29 mouse cellular contexts compared by ENCODE assay signal in the genomic region with DNA sequence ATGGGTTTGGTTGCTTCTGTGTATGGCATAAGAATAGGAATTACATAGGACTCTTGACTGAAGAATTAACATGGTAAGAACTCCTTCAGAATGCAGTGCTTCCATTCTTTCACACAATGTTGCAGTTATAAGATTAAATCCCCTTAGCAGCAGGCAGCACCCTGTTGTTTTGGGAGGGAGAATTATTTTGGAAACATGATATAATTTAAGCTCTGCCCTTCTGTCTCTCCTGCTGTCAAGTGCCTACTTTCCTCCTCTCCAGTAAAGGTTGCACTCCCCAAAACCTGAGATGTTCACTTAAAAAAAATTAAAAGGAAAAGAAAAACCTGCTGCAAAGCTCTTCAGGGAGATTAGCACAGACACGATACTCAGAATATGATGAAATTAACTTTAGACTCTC.
"Had no signal": no experiment of that assay in that cellular context is flagged by ENCODE, and none has a peak within 500 bp of the region (broad histone marks: within the 10 kb centered on the region; RNA-seq: fewer than 3 reads in every experiment).

No protein-coding gene starts in this region.

- H3K4me2 ChIP-seq: embryonic facial prominence, embryonic 12.5 days; embryonic facial prominence, embryonic 13.5 days; embryonic facial prominence, embryonic 15.5 days; forebrain, embryonic 12.5 days; forebrain, embryonic 13.5 days; forebrain, embryonic 15.5 days had no signal

- DNase-seq: cerebellum, adult 8-10 months; cerebellum, adult 9-10 months; cerebellum, adult 9-11 months; cerebellum, postnatal 10 days; cerebellum, postnatal 14 days; cerebellum, postnatal 25 days; cerebellum, postnatal 36 days; embryo, embryonic 11 days; forebrain, postnatal 0 days; gastrocnemius, adult 2 months; gastrocnemius, postnatal 10 days; gastrocnemius, postnatal 14 days; gastrocnemius, postnatal 25 days; gastrocnemius, postnatal 36 days; heart, adult 11 months; heart, adult 18-20 months; heart, adult 2 months had no signal

- H3K27ac ChIP-seq: embryonic facial prominence, embryonic 10.5 days; embryonic facial prominence, embryonic 12.5 days; embryonic facial prominence, embryonic 13.5 days; embryonic facial prominence, embryonic 15.5 days; forebrain, embryonic 10.5 days; forebrain, embryonic 12.5 days; forebrain, embryonic 13.5 days; forebrain, embryonic 15.5 days; gastrocnemius, adult 2 months; heart, adult 2 months; heart, embryonic 10.5 days had no signal

- H3K9me3 ChIP-seq: embryonic facial prominence, embryonic 10.5 days; embryonic facial prominence, embryonic 12.5 days; embryonic facial prominence, embryonic 13.5 days; embryonic facial prominence, embryonic 15.5 days; forebrain, embryonic 10.5 days; forebrain, embryonic 12.5 days; forebrain, embryonic 13.5 days; forebrain, embryonic 15.5 days; heart, embryonic 10.5 days had no signal

- H3K4me1 ChIP-seq: embryonic facial prominence, embryonic 10.5 days; embryonic facial prominence, embryonic 12.5 days; embryonic facial prominence, embryonic 13.5 days; embryonic facial prominence, embryonic 15.5 days; forebrain, embryonic 10.5 days; forebrain, embryonic 12.5 days; forebrain, embryonic 13.5 days; forebrain, embryonic 15.5 days; heart, embryonic 10.5 days had no signal

- H3K9ac ChIP-seq: embryonic facial prominence, embryonic 12.5 days; embryonic facial prominence, embryonic 13.5 days; embryonic facial prominence, embryonic 15.5 days; forebrain, embryonic 12.5 days; forebrain, embryonic 13.5 days; forebrain, embryonic 15.5 days; forebrain, postnatal 0 days had no signal

- H3K27me3 ChIP-seq: embryonic facial prominence, embryonic 12.5 days; embryonic facial prominence, embryonic 13.5 days; embryonic facial prominence, embryonic 15.5 days; forebrain, embryonic 12.5 days; forebrain, embryonic 13.5 days; forebrain, embryonic 15.5 days had no signal

- H3K36me3 ChIP-seq: embryonic facial prominence, embryonic 10.5 days; embryonic facial prominence, embryonic 12.5 days; embryonic facial prominence, embryonic 13.5 days; embryonic facial prominence, embryonic 15.5 days; forebrain, embryonic 10.5 days; forebrain, embryonic 12.5 days; forebrain, embryonic 15.5 days; heart, embryonic 10.5 days had no signal

- H3K4me3 ChIP-seq: embryonic facial prominence, embryonic 10.5 days; embryonic facial prominence, embryonic 12.5 days; embryonic facial prominence, embryonic 13.5 days; embryonic facial prominence, embryonic 15.5 days; erythroblast, embryonic 14.5 days; forebrain, embryonic 10.5 days; forebrain, embryonic 12.5 days; forebrain, embryonic 13.5 days; forebrain, embryonic 15.5 days; gastrocnemius, adult 2 months; heart, adult 2 months; heart, embryonic 10.5 days had no signal

- ATAC-seq: forebrain, embryonic 13.5 days; forebrain, embryonic 14.5 days; forebrain, embryonic 16.5 days; forebrain, postnatal 0 days had no signal
